Mouse (Mus musculus) kidney, adult 2 months (tissue): Measurements from ENCODE around the gene Gm11639.

Experiments used
- CTCF ChIP-seq: fragments of 200-500 bp; conservative IDR thresholded peaks from 2 replicates; pipeline ENCODE4 v1.5.1; 2011; ENCODE audit warnings: low read depth, mild to moderate bottlenecking, control low read depth, low read length, moderate library complexity, mixed read lengths; ENCODE audit not compliant: insufficient read depth, insufficient read length
- POLR2A ChIP-seq: fragments of 200-500 bp; IDR thresholded peaks from one replicate; pipeline ENCODE4 v1.6.1; 2011; ENCODE audit warnings: low read depth, low read length, control low read depth

GRCm38 (mm10) chr11:105126520-105127029 lies 441.1 kb downstream of the Gm11639 start:
- TF ChIP-seq CTCF (no peak), POLR2A (no peak)
